Mouse (Mus musculus) liver, embryonic 14.5 days (tissue): Measurements from ENCODE around the gene Entpd3. TPM values are rescaled to one million over a fixed set of nuclear protein-coding genes. Genes with fewer than 3 reads are reported as not detected.

Experiments
- ATAC-seq: fragments of 200-750 bp; cut with Nextera tagmentation; 2 replicates; pipeline ENCODE4 v1.8.0; 2017; ENCODE audit warnings: moderate number of reproducible peaks, mild to moderate bottlenecking, moderate library complexity; ENCODE audit not compliant: insufficient read depth
- DNase-seq, 3 experiments: peaks; one replicate each; pipeline ENCODE4 v3.0.0-alpha.2; 2012 to 2013; ENCODE audit warnings: low read depth in 3 of 3, low spot score in 3 of 3
- H3K27ac ChIP-seq: fragments of 300-500 bp; sonication (generic); 2 replicates; pipeline ENCODE4 v1.5.1; 2014; ENCODE audit warnings: moderate library complexity, mild to moderate bottlenecking, control low read depth, inconsistent platforms
- H3K27me3 ChIP-seq: fragments of 300-500 bp; sonication (generic); 2 replicates; pipeline ENCODE4 v1.6.1; 2014; ENCODE audit warnings: mild to moderate bottlenecking, low read length, moderate library complexity; ENCODE audit not compliant: control insufficient read depth, insufficient read depth
- H3K36me3 ChIP-seq: fragments of 300-500 bp; sonication (generic); replicated peaks from 2 replicates; pipeline ENCODE4 v1.6.1; 2014; ENCODE audit warnings: low read depth; ENCODE audit not compliant: control insufficient read depth, insufficient read depth
- H3K4me1 ChIP-seq, 2 experiments: fragments of 200-500 bp in 1 of 2; fragments of 300-500 bp in 1 of 2; sonication (generic) in 1 of 2; replicated peaks; 2 replicates each; pipeline ENCODE4 v1.6.1; 2012 to 2014; ENCODE audit warnings: antibody characterized with exemption in 1 of 2, inconsistent platforms in 1 of 2, low read length in 1 of 2; ENCODE audit not compliant: control insufficient read depth in 2 of 2, insufficient read depth in 2 of 2
- H3K4me2 ChIP-seq: fragments of 300-500 bp; sonication (generic); 2 replicates; pipeline ENCODE4 v1.6.1; 2014; ENCODE audit warnings: low read depth, mild to moderate bottlenecking, control low read depth, moderate library complexity
- H3K4me3 ChIP-seq, 2 experiments: fragments of 200-500 bp in 1 of 2; fragments of 300-500 bp in 1 of 2; sonication (generic) in 1 of 2; 2 replicates each; pipeline ENCODE4 v1.5.1; 2012 to 2014; ENCODE audit warnings: low read depth in 2 of 2, low read length in 2 of 2, mild to moderate bottlenecking in 2 of 2, control low read depth in 1 of 2, inconsistent platforms in 1 of 2, moderate library complexity in 1 of 2; ENCODE audit not compliant: insufficient read depth in 1 of 2
- H3K9ac ChIP-seq: fragments of 300-500 bp; sonication (generic); replicated peaks from 2 replicates; pipeline ENCODE4 v1.6.1; 2014; ENCODE audit warnings: mild to moderate bottlenecking, control low read depth, moderate library complexity
- H3K9me3 ChIP-seq: fragments of 300-500 bp; sonication (generic); 2 replicates; pipeline ENCODE4 v1.6.1; 2016; ENCODE audit warnings: low read length, mixed read lengths; ENCODE audit not compliant: control insufficient read depth
- CTCF ChIP-seq: IDR thresholded peaks from 2 replicates; pipeline ENCODE4 v1.5.1; 2016; ENCODE audit warnings: antibody characterized with exemption, low read depth, control low read depth
- EP300 ChIP-seq: IDR thresholded peaks from 2 replicates; pipeline ENCODE4 v1.6.1; 2016; ENCODE audit warnings: antibody characterized with exemption, low read depth
- WGBS: fragments of 180-500 bp; shearing (Covaris S2); extraction: QIAGEN DNeasy Blood & Tissue Kit; methylation state at CpG from one replicate; pipeline ENCODE4 v1.1.7; 2014; ENCODE audit not compliant: insufficient replicate concordance; 5-methylcytosine and 5-hydroxymethylcytosine counted together
- polyA plus RNA-seq, 2 experiments: library from polyadenylated mRNA; depleted of rRNA in 1 of 2; stranded (reverse) in 1 of 2; unstranded in 1 of 2; fragments of >200 nt; fragmentation: Nextera tagmentation in 1 of 2; extraction: Ambion mirVana in 1 of 2; gene quantifications; 2 replicates each; pipeline versions ENCODE4 v1.2.1 to v1.2.3; 2012 to 2014

Entpd3 gene
- polyA plus RNA-seq, 2 experiments: 0.01 TPM; not detected in 1

GRCm38 (mm10) chr9:120545994-120546393, 6.4 kb downstream of the Entpd3 start:
- DNase-seq (no peak), ATAC-seq (no peak)
- H3K9me3 ChIP-seq: no peaks in the 10 kb centered on the region
- no peak overlapping the region for H3K27ac ChIP-seq
- H3K9ac ChIP-seq: no peak overlapping the region
- H3K4me3 ChIP-seq: no peak overlapping the region
- WGBS: 23% methylated on average over 2 of the region's 2 CpGs
- H3K4me2 ChIP-seq: no peak overlapping the region
- H3K4me1 ChIP-seq: 0 out of 4 replicates have a peak, but pooled peaks cover 0 to 2% of the 10 kb centered on the region in 2 experiments
- no peaks in the 10 kb centered on the region for H3K36me3 ChIP-seq
- H3K27me3 ChIP-seq: peaks cover 7% of the 10 kb centered on the region
- TF ChIP-seq EP300: no peak
- no peak for TF ChIP-seq CTCF

- Histone ChIP-seq H3K4me3 (no peak overlapping the region), H3K27me3 (peaks cover 7% of the 10 kb centered on the region), H3K4me2 (no peak overlapping the region), H3K27ac (no peak overlapping the region), H3K9ac (no peak overlapping the region), H3K4me1 (0 out of 4 replicates have a peak, but pooled peaks cover 0 to 2% of the 10 kb centered on the region in 2 experiments), H3K9me3 (no peaks in the 10 kb centered on the region), H3K36me3 (no peaks in the 10 kb centered on the region)
- 69% methylated on average over 9 of the region's 9 CpGs for WGBS
- ATAC-seq (no peak), DNase-seq (no peak)
- TF ChIP-seq EP300 (no peak), CTCF (no peak)
These were observed 6.9 kb downstream of the Entpd3 start for GRCm38 (mm10) chr9:120546482-120546881.

DNA sequence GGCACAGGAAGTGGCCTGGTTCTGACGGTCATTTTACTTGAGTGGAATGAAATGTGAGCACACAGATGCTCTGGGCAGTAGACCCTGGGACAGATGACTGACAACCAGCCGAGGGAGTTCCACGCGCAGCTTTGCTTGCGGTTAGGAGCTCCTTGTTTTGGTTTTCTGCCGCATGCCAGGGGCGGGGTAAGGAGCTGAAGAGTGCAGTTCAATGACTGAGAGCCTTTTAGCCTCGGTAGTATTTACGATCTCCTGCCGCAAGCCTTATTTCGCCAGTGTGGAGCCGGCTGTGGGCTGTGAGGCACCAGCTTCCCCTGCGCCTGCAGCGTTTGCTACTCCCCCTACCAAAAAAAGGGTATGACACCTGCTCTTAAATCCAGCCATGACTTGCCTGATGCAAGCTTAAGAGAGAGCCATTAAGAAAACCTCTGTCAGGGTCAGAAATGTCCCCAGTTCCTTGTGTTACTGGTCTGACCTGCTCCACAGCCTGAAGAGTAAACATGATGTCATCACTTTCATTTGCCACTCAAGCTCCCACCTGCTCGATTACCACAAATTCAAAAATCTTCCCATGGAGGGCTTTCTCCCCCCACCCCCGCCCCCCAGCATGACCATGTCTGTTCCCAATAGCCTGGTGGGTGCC, 7.5 kb downstream of the Entpd3 start:
- ATAC-seq (no peak), DNase-seq (no peak)
- no peaks in the 10 kb centered on the region for H3K36me3 ChIP-seq
- no peak overlapping the region for H3K9ac ChIP-seq
- H3K27me3 ChIP-seq: peaks cover 2% of the 10 kb centered on the region
- H3K4me1 ChIP-seq: 0 out of 4 replicates have a peak, but pooled peaks cover 0 to 2% of the 10 kb centered on the region in 2 experiments
- no peak overlapping the region for H3K4me2 ChIP-seq
- 12% methylated on average over 16 of the region's 16 CpGs for WGBS
- no peak overlapping the region for H3K4me3 ChIP-seq
- no peaks in the 10 kb centered on the region for H3K9me3 ChIP-seq
- TF ChIP-seq CTCF: no peak
- no peak overlapping the region for H3K27ac ChIP-seq

- no peak for ATAC-seq
- Histone ChIP-seq H3K9me3 (no peaks in the 10 kb centered on the region), H3K27ac (no peak overlapping the region), H3K4me1 (0 out of 4 replicates have a peak, but pooled peaks cover 0 to 2% of the 10 kb centered on the region in 2 experiments), H3K27me3 (no peaks in the 10 kb centered on the region), H3K36me3 (no peaks in the 10 kb centered on the region), H3K9ac (no peak overlapping the region), H3K4me2 (no peak overlapping the region), H3K4me3 (no peak overlapping the region)
- TF ChIP-seq EP300: no peak
- TF ChIP-seq CTCF: no peak
- 78% methylated on average over 9 of the region's 9 CpGs for WGBS
- DNase-seq: no peak
These were observed 11.2 kb downstream of the Entpd3 start for GRCm38 (mm10) chr9:120550778-120551177.

DNA sequence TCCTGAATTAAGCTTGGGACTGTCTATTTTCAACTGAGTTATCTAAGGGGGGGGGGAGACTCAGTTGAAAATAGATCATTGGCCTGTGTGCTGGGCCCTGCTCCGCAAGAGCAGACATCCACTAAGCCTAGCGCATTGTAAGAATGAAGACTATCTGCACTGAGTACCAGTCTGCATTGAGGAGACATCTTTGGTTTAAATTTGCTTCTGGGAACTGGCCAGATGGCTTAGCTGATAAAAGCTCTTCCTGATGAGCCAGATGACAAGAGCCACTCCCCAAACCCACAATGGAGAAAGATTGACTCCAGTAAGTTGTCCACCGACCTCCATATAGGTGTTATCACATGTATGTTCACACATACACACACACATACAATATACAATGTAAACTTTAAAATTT, 24.0 kb downstream of the Entpd3 start:
- no peak overlapping the region for H3K4me2 ChIP-seq
- WGBS: 25% methylated on average over 3 of the region's 3 CpGs
- H3K4me1 ChIP-seq: peaks cover 7 to 18% of the 10 kb centered on the region in 2 experiments; a peak in 3 of 4 replicates
- no peak overlapping the region for H3K9ac ChIP-seq
- no peak overlapping the region for H3K4me3 ChIP-seq
- no peaks in the 10 kb centered on the region for H3K36me3 ChIP-seq
- ATAC-seq (peak; percentile 29; the same call in 1 of the 2 replicates), DNase-seq (no peak)
- no peak for TF ChIP-seq EP300
- no peak for TF ChIP-seq CTCF
- no peaks in the 10 kb centered on the region for H3K27me3 ChIP-seq
- no peaks in the 10 kb centered on the region for H3K9me3 ChIP-seq
- H3K27ac ChIP-seq: no peak overlapping the region
